Mouse (Mus musculus) liver, embryonic 14.5 days (tissue): Measurements from ENCODE around the gene Arid1b.

Experiments
- CTCF ChIP-seq: IDR thresholded peaks from 2 replicates; pipeline ENCODE4 v1.5.1; 2016; ENCODE audit warnings: antibody characterized with exemption, low read depth, control low read depth
- EP300 ChIP-seq: IDR thresholded peaks from 2 replicates; pipeline ENCODE4 v1.6.1; 2016; ENCODE audit warnings: antibody characterized with exemption, low read depth

DNA sequence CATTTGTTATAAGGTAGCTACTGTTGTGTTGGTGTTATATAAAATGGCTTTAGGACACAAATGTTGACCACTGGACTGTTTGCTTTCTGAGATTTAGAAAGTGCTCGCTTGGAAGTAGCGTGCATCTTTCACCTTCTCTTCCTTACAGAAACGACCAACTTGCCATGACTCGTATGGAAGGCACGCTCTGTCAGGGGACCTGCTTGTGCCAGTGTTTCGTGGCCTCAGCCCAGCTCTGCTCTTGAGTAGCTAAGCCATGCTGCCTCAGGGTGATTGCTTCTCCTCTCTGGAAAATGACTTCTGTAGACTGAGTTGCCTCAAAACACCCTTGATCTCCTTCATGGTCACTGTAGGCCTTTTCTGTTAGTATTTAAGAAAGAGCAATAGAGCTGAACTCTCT, 137.6 kb downstream of the Arid1b start:
- no peak for TF ChIP-seq CTCF
- no peak for TF ChIP-seq EP300
